Mouse (Mus musculus) cerebellum, adult 11 months (tissue): ENCODE data around the gene Gtpbp6.
"Not testable (repeated sequence)": the region's sequence is repeated elsewhere in the genome, so short reads cannot be mapped to it uniquely, and the experiment has no call there.

Source experiments
- DNase-seq: peaks from one replicate; pipeline ENCODE4 v3.0.0; 2022

The Gtpbp6 gene

GRCm38 (mm10) chr5:110099656-110100580 is 8.1 kb downstream of the Gtpbp6 start, which contains the start of gene Plcxd1:
TSS of gene Plcxd1 (plus strand) at chr5:110099969.
- no peak for DNase-seq

DNA sequence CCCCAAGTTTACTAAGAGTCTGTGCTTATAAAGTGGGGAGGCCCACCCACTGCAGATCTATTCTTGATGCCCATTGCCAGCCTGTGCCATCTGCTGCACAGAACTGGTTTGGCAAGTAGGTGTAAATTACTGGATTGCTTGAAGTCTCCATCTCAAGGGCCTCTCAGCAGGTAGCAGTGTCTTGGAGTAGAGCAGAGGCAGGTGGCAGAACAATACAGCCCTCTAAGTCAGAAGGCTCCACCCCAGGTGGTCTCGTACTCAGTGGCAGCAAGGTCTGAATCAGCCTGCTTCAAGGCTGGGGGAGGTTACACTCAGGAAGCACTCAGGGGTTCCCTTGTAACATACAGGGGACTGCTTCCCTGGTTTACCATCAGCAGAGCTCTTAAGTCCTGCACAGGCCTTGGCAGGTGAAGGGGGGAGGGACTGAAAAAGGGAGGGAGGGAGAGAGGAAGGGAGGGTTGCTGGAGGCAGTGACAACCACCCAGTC is 9.0 kb downstream of the Gtpbp6 start:
- no peak for DNase-seq

- no peak for DNase-seq
These were observed 13.2 kb downstream of the Gtpbp6 start for GRCm38 (mm10) chr5:110094847-110095213.

GRCm38 (mm10) chr5:110094030-110094846 is 13.8 kb downstream of the Gtpbp6 start, which contains the start of gene Gm35315:
TSS of gene Gm35315 (minus strand) at chr5:110094420.
- DNase-seq, result peak; percentile 83

DNA sequence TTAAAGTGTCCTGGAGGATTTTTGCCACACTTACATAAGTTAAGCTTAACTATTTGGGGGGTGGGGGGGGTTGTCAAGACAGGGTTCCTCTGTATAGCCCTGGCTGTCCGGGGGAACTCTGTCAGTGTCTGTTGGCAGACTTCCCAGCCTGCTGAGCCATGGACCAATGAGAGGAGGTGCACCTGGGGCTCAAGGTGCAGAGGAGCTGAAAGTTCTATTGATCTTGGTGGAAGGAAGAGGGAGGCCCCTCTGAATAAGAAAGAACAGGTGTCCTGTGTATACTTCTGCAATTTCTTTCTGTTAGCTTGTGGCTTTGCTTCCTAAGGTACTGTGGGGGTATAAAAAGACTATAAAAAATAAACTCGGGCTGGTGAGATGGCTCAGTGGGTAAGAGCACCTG is 16.5 kb downstream of the Gtpbp6 start:
- DNase-seq, result no peak

DNA sequence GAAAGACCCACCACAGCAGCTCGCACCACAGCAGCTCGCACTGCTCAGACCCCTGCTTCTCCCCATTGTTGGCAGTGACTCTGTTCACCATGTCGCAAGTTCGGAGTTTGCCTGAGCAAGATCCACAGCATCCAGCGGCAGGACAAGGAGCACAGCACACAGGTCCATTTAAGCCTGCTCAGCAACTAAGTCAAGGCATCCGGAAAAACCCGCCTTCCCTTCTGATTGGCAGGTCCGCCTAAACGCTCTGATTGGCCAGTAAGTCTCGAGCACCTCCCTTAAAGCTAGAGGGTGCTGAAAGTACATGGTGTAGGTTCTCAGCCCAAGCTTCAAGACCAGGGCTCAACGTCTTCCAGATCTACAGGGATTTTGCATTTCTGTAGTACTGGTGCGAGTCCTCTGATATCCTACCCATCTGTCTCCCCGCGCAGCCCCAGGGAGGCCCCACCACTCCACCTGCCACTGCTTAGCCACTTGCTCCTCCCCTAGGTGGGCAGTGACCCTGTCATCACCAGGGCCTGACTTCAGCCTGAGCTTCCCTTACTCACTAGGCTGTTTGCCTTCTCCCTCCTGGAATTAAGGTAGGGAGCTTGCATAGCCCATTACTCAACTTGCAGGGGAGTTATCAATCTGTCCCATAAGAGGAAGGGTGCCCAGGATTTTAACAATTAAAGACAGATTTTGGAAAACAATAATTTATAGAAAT is 21.7 kb downstream of the Gtpbp6 start:
- no peak for DNase-seq

DNA sequence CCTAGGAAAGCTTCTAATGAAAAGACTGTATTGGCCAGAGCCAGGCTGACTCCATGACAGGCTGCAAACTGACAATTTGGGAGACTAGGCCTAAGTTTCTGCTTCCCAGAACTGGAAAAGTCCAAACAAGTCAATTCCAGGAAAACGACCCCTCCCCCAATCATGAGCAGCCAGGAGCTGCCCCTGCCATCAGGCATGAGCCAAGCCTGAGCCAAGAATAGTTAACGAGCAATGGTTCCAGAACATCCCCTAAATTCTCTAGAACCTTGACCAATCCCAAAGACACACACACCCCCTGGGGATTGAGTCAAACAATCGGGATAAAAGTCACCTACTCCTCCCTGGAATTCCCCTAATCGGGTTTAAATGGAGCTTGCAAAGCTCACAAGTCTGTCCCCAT is 25.0 kb downstream of the Gtpbp6 start:
- DNase-seq, result no peak

- not testable (repeated sequence) for DNase-seq
These were observed 35.6 kb downstream of the Gtpbp6 start, which contains the start of gene Gm17655 for GRCm38 (mm10) chr5:110072413-110072812. TSS of gene Gm17655 (minus strand) at chr5:110072513.

DNA sequence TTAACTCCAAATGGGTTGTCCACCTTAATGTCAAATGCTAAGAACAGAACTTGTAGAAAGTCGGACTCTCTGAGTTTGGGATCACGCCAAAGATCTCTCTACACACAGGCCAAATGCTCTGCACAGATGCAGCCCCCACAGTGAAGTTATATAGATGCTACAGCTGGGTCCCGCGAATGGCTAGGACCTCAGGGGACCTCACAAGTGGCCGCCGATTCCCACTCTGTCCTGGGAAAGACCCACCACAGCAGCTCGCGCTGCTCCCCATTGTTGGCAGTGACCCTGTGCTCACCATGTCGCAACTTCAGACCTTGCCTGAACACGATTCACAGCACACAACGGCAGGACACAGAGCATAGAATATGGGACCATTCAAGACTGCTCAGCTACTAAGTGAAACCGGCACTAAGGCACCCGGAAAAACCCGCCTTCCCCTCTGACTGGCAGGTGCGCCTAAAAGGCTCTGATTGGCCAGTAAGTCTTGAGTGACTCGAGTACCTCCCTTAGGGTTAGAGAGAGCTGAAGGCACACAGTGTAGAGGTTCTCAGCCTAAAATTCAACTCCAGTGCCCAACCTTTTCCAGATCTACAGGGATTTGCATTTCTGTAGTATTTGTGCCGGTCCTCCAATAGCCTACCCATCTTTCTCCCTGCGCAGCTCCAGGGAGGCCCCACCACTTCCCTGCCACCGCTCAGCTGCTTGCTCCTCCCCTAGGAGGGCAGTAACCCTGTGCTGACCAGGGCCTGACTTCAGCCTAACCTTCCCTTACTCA is 50.2 kb downstream of the Gtpbp6 start:
- peak; percentile 77 for DNase-seq
